ENCODE assay signal across 23 mouse cellular contexts in genomic region chr7:128324977-128325376, GRCm38 (mm10). TPM values are rescaled to one million over a fixed set of nuclear protein-coding genes. Genes with fewer than 3 reads are reported as not detected.
"Had no signal": no experiment of that assay in that cellular context is flagged by ENCODE, and none has a peak within 500 bp of the region (broad histone marks: within the 10 kb centered on the region; RNA-seq: fewer than 3 reads in every experiment).

No protein-coding gene starts in this region.

- H3K36me3 ChIP-seq: lung, embryonic 15.5 days; neural tube, embryonic 13.5 days; neural tube, embryonic 15.5 days had no signal

- H3K4me2 ChIP-seq: lung, embryonic 15.5 days; midbrain, embryonic 11.5 days; neural tube, embryonic 13.5 days; neural tube, embryonic 15.5 days had no signal

- H3K27ac ChIP-seq: lung, embryonic 15.5 days; macrophage; neural tube, embryonic 13.5 days; neural tube, embryonic 15.5 days had no signal

- H3K27me3 ChIP-seq: lung, embryonic 15.5 days; neural tube, embryonic 13.5 days; neural tube, embryonic 15.5 days had no signal

- DNase-seq: lung, adult 2 months; lung, postnatal 14 days; lung, postnatal 36 days; midbrain, embryonic 14.5 days; retina, postnatal 1 day; right cerebral cortex, adult 18-20 months; right cerebral cortex, postnatal 25 days; right cerebral cortex, postnatal 4 days; spleen, adult 18-20 months; thymus, adult 2 months; thymus, postnatal 25 days; thymus, postnatal 4 days had no signal

- ATAC-seq: lung, postnatal 0 days; midbrain, embryonic 16.5 days had no signal

- H3K4me3 ChIP-seq: lung, embryonic 15.5 days; megakaryocyte, embryonic 14.5 days; myocyte; neural tube, embryonic 13.5 days; neural tube, embryonic 15.5 days had no signal

- H3K9me3 ChIP-seq: lung, embryonic 15.5 days; megakaryocyte, embryonic 14.5 days; neural tube, embryonic 13.5 days; neural tube, embryonic 15.5 days had no signal

- H3K4me1 ChIP-seq: neural tube, embryonic 15.5 days had no signal

- H3K9ac ChIP-seq: lung, embryonic 15.5 days; neural tube, embryonic 13.5 days; neural tube, embryonic 15.5 days had no signal

RNA-seq across cellular contexts. Expression of gene Slc5a2, which starts 59.5 kb away (rescaled TPM):
- total RNA-seq: megakaryocyte progenitor cell, adult 5-6 weeks had no signal
- polyA plus RNA-seq: midbrain, embryonic 14.5 days; midbrain, embryonic 16.5 days; myocyte; neural tube, embryonic 13.5 days; small intestine, adult 2 months had no signal
